Mouse (Mus musculus): Measurements from ENCODE around the gene Dis3l.

DNA sequence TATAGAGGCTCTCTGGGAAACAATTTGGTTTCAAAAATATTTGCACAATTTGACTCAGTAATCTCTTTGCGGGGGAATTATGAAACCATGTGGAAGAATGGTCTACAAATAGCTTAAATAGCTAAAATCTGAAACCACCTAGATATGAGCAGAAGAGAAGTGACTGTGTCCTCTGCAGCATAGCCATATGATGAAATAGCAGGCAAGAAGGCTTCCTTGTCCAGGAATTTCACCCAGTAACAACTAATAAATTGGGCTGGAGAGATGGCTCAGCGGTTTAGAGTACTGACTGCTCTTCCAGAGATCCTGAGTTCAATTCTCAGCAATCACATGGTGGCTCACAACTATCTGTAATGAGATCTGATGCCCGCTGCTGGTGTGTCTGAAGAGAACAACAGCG is 80.1 kb downstream of the Dis3l start:
- no peak for TF ChIP-seq GATA1 (IDR thresholded peaks at IDR 0.05; ENCODE audit: borderline replicate concordance, low read length)
- no peak for TF ChIP-seq FLI1 (IDR thresholded peaks at IDR 0.05; ENCODE audit: low read length)

Measured in megakaryocyte, embryonic 14.5 days (primary cell).